Mouse (Mus musculus) brain, embryonic 14.5 days (tissue): ENCODE results near the gene Pld1.

Experiments used
- CTCF ChIP-seq: fragments of 200-500 bp; IDR thresholded peaks from 2 replicates; pipeline ENCODE4 v1.5.1; 2012; ENCODE audit warnings: inconsistent platforms, mild to moderate bottlenecking, moderate library complexity, borderline replicate concordance; ENCODE audit not compliant: insufficient read depth, insufficient read length; ENCODE audit errors: extremely low read depth
- POLR2A ChIP-seq: fragments of 200-500 bp; IDR thresholded peaks from 2 replicates; pipeline ENCODE4 v1.6.1; 2012; ENCODE audit warnings: mild to moderate bottlenecking, inconsistent platforms, borderline replicate concordance; ENCODE audit not compliant: poor library complexity, insufficient read depth, insufficient read length, severe bottlenecking; ENCODE audit errors: extremely low read depth

DNA sequence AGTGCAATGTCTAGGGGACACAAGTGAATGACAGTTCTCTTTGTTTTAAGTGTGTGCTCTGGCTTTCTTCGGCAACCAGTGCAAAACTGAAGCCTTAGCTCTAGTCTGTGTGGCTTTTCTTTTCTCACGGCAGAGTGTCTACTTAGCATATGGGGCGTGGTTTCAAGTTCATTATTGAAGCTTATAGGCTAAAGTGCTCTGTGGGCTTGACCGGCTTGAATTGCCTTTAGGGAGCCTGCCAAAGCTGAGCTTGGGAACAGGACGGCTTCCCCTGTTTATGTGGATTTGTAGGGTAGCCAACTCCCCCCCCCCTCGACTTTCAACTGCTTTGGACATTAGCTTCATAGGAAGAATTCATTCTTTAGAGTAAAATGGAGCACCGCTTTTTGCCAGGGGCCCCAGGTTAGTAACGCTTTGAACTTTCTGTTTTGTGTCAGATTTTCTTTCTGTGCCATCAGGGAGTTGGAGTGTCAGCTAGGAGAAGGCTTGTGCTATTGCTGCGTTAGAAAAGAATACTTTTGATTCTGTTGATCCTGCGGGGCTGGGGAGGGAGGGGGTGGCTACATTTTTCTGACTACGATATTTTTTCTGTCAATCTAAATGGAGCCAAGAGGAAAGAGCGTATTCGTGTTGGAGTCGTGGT is 45.6 kb downstream of the Pld1 start:
- no peak for TF ChIP-seq CTCF
- no peak for TF ChIP-seq POLR2A
